Mouse (Mus musculus): Measurements from ENCODE around the gene Rab6b.

- TF ChIP-seq CTCF (IDR thresholded peaks at IDR 0.05; ENCODE audit: control insufficient read depth, insufficient read depth, insufficient read length): no peak
- no peak for TF ChIP-seq CEBPB (IDR thresholded peaks at IDR 0.05; ENCODE audit: low read depth)
- TF ChIP-seq MAX (IDR thresholded peaks at IDR 0.05): no peak
- TF ChIP-seq USF1 (IDR thresholded peaks at IDR 0.05; ENCODE audit: low read depth): no peak
Measured at GRCm38 (mm10) chr9:103185946-103186345, 74.4 kb downstream of the Rab6b start.

Measured in C2C12 (cell line).